Mouse (Mus musculus) inflammation-experienced regulatory T-cells, adult 6 months (primary cell): Measurements from ENCODE around the gene Fam25c. TPM values are rescaled to one million over a fixed set of nuclear protein-coding genes. Genes with fewer than 3 reads are reported as not detected.
"Not testable (repeated sequence)": the region's sequence is repeated elsewhere in the genome, so short reads cannot be mapped to it uniquely, and the experiment has no call there.

Source experiments
- ATAC-seq: one replicate; pipeline ENCODE4 v1.8.0; 2017
- polyA plus RNA-seq, 3 experiments: library from polyadenylated mRNA; unstranded; fragments of 100-300 nt; shearing (Covaris generic); gene quantifications; one replicate each; pipeline ENCODE4 v1.2.1; 2017

The Fam25c gene
- polyA plus RNA-seq: not detected

DNA sequence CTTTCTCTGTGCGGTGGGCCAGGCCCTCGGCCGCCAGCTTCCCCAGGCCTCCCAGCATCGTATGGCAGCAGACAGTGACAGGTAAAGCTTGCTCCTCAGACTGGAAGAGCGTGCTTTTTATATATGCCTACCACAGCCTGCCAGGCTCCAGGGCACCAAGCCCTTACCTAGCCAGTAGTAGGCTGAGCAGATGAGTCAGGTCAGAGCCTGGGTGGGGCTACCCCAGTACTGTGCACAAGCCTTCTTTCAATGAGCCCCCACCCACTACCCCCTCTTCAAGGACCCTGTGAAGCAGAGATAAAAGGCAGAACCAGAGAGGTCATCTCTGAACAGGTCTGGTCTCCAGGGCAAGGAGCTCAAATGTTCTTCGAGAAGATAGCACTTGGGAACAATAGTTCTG, at the start of gene Fam25c:
TSS of gene Fam25c (minus strand) at position 133 of the 400 bp plus-strand sequence.
- ATAC-seq: no peak

DNA sequence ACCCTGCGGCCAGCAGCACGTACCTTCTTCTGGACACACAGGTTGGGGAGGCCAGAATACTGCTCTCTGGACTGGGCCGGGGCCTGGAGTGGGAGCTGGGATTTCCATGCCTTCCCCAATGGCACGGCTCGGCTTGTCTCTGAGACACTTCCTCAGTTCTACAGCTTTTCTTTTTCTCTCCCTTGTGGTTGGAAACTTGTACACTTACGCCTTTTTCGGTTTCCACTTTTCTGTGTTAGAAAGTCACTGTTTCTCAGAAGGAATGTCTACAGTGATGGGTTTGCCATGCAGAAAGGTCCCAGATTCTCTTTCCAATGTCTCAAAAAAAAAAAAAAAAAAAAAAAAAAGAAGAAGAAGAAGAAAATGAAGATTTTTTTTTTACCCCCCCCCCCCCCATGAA, 48.2 kb upstream of the Fam25c start:
- no peak for ATAC-seq

DNA sequence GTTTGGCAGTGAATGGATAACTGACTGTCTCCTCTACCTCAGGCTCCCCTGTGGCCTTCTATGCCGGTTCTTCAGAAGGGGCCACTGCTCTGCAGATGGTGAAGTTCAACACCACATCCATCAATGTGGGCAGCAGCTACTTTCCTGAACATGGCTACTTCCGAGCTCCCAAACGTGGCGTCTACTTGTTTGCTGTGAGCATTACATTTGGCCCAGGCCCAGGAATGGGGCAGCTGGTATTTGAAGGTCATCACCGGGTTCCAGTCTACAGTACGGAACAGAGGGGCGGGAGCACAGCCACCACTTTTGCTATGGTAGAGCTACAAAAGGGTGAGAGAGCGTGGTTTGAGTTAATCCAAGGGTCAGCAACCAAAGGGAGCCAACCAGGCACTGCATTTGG, 47.6 kb upstream of the Fam25c start:
- ATAC-seq: no peak

DNA sequence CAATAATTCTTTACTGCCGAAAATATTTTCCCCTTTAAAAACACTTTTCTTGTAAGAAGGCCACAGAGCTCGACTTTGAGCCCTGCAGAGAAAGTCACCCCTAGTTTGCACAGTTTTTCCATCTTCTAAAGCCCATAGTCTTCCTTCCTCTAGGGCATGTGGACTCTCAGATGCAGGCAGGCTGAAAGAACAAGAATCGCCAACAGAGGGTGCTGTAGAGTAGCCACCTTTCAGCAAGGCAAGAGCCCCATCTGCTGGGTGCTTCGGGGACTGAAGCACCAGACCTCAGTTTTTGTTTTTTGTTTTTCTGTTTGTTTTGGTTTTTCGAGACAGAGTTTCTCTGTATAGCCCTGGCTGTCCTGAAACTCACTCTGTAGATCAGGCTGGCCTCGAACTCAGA, 45.9 kb upstream of the Fam25c start:
- ATAC-seq: peak; percentile 89

DNA sequence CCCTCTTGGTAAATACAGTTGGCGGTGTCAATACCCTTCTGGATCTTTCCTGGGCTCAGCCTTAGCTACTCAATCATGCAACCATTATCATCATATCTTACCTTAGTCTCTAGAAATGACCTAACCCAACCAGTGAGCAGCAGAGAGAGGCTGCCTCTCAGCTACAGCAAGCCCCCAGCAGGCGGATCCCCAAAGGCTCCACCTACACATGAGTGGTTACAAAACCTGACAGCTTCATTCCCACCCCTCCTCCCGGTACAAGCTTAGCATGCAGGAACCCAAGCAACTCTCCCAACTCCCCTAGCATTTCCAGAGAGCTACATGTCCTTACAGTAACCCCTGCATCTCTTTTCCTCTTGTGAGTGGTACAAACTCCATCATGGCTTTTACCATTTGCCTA, 44.8 kb upstream of the Fam25c start:
- ATAC-seq: no peak

DNA sequence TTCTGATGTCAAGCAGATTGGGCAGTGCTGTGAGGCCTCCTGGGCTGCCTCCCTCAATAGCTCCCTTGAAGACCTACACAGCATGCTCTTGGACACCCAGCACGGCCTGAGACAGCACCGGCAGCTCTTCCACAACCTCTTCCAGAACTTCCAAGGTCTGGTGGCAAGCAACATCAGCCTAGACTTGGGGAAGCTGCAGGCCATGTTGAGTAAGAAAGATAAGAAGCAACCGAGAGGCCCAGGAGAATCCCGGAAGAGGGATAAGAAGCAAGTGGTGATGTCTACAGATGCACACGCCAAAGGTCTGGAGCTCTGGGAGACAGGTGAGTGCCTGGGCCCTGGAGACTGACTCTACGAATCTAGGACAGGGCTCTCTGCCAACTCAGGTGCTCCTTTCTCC, 44.1 kb upstream of the Fam25c start:
- no peak for ATAC-seq

DNA sequence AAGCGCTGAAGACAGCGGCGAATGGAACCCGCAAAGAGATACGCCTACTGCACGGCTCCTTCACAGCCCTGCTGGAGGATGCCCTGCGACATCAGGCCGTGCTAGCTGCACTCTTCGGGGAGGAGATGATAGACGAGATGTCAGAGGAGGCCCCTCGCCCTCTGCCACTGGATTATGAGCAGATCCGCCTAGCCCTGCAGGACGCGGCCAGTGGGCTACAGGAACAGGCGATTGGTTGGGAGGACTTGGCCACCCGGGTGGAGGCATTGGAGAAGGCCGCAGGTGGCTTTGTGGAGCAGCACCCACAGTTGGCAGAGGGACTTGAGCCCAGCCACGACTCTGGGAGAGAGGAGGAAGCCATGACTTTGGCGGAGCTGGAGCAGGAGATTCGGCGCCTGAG, 43.7 kb upstream of the Fam25c start:
- ATAC-seq: no peak

DNA sequence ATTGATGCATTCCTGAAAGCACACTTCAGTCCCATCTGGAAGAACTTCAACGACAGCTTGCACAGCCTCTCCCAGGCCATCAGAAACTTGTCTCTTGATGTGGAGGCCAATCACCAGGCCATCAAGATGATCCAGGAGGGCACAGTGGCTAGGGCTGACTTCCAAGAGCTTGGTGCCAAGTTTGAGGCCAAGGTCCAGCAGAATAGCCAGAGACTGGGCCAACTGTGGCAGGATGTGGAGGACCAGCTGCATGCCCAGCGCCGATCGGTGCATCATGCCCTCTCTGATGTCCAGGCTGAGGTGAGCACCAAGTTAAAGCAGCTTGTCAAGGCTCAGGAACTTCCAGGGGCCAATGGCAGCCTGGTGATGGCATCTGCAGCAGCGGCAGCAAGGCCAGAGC, 42.6 kb upstream of the Fam25c start:
- ATAC-seq: no peak

DNA sequence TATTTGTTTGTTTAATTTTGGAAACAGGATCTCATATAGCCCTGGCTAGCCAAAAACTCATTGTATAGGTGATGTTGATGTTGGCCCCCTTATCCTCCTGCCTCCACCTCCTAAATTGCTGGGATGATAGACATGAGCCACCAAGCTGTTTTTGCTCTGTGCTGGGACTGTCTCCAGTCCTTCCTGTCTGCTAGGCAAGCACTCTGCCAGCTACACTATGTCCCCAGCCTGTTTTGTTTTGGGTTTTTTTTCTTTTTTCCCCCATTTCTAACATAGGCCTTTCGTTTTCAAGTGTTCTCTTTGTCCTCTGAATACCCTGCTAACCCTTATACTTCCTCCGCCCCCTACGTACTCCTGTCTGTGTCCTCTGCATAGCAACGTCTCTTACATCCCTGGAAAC, 38.1 kb upstream of the Fam25c start:
- no peak for ATAC-seq

DNA sequence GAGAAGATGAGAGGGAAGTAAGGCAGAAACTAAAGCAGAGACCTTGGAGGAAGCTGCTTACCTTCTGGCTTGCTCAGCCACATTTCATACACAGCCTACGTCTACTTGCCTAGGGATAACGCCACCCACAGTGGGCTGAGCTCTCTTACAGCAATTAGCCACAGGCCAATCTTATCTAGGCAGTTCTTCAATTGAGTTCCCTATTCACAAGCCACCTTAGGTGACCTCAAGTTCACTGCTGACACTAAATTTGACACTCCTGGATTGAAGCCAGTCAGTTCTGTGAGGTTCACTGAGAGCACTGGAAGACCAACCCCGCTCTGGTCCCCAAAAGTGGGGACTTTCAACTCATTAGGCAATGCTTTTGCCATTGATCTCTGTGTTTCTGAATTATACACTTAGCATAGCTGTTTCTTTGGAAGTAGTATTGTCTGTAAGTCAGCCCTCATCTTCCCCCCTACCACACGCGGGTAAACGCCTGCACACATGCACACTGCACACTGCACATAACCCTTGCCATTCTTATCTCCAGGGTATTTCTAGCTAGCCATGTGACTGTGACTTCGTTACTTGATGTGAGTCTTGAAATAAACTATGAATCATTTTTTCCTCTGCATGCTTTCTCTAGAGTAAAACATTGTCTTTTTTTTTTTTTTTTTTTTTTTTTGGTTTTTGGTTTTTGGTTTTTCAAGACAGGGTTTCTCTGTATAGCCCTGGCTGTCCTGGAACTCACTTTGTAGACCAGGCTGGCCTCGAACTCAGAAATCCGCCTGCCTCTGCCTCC, 27.9 kb upstream of the Fam25c start:
- no peak for ATAC-seq

DNA sequence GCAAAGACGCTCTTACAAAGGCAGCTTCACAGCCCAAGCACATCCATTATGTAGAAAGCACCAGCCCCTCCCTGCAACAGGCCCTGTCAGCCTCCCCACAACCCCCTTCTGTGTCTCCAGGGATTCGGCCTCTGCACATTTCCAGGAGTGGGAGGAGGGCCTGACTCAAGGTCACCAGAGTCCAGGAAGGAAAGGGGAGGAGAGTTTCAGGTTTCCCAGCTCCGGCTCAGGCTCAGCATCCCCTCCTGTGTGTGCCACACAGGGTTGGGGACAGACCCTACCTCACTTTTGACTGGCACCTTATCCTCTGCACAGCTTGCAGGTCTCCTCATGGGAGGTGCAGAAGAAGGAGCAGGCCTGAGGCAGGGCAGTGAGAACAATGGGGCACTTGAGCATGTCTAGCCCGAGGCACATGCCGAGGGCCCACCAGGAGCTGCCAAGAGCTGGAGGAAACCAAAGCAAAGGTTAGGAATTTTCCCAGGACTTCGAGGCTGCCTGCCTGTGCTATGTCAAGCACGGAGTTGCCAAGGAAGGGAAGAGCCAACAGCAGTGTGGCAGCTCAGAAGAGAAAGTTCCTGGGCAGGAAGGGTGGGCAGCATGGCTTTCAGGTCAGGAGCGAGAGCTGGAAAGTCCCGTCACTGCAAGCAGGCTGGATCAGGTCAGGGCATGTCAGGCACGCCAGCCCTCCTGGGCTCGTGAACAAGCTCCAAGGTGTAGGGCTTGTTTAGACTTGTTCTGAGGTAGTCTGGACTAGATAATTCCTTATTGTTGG, 23.5 kb upstream of the Fam25c start:
- ATAC-seq: no peak

DNA sequence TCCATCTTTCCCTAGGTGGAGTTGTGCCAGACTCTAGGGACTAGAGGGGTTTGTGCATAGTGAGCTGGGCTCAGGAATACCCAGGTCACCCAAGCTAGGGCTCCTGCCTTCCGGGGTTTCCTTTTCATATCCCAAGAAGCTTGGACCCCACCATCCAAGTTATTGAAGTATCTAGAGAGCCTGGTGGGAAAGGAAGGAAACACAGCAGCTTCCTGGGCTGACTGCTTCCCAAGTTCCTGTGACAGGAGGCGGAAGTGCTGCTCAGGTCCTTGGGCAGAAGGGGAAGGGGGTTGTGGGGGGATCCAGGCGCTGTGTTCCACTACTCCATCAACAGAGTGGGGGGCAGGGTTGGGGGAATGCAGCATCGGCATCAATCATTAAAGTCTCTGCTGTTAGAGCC, 21.9 kb upstream of the Fam25c start:
- ATAC-seq: no peak

DNA sequence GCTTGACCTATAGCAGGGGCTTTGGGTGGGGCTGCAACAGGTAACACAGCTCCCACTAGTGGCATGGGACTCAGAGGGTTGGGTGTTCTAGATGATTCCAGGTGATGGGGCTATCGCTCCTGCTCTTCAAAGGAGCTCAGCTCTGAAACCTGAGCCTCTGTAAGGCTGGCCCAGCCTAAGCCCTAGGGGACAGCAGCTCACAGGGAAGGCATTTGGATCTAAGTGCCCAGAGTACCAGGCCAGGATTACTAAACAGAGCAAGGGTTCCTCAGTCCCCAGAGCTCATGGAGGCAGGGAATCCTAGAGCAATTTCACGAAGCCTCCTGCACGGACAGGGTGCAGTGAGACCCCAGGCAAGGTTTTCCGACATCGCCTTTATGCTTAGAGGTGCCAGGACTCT, 20.7 kb upstream of the Fam25c start:
- no peak for ATAC-seq

DNA sequence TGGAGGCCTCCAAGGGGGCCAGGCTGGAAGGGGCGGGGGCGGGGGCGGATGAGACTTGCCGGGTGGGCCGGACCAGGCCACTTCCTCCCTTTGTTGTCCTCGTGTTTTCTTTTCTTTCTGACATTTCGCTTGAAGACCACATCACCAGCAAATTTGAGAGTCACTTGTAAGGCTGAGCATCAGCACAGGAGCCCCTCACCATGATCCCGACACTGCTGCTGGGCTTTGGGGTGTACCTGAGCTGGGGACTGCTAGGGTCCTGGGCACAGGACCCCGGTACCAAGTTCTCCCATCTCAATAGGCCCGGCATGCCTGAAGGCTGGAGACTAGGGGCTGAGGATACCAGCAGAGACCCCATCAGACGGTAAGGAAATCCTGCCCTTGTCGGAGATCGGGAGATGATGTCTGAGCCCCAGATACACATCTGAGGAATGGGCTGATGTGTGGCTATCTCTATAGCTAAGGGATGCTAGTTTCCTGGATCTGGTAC, 20.2 kb upstream of the Fam25c start, which contains the start of gene Mmrn2:
TSS of gene Mmrn2 (plus strand) at position 51 of the 490 bp plus-strand sequence.
- ATAC-seq: no peak

DNA sequence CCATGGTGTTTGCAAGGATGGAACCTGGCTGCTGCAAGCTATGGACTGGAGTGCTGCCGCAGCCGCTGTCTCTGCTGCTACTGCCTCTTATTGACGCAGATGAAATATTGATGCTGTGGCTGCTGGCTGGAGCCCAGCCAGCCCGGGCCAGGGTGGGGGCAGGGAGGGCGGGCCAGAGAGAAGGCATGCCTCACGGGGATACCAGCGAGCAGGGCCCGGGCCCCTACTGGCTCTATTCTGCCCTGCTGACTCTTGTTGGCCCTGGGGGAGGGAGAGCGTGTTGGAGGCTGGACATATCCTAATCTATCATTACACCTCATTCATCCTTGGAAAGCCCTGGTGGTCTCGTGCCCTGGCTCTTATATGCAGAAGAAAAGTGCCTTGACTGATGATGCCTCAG, 19.3 kb upstream of the Fam25c start, which contains the start of gene Sncg:
TSS of gene Sncg (minus strand) at position 213 of the 400 bp plus-strand sequence.
- no peak for ATAC-seq

DNA sequence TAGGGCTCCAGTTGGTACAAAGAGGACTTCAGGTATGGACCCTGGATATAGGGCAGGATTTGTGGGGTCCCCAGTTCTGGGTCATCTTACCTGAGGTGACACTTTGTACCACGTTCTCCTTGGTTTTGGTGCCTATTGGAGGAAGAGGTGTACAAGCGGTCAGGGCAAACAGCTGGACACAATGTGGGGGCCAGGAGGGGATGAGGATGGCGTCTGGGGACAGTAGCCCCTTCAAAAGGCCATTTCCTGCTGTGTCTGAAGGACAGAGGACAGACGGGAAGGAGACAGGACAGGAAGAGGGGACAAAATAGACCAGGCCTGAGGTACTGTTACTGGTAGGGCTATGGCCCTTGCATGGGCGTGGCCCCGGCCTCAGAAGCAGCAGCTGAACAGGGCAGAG, 18.3 kb upstream of the Fam25c start:
- ATAC-seq: no peak

DNA sequence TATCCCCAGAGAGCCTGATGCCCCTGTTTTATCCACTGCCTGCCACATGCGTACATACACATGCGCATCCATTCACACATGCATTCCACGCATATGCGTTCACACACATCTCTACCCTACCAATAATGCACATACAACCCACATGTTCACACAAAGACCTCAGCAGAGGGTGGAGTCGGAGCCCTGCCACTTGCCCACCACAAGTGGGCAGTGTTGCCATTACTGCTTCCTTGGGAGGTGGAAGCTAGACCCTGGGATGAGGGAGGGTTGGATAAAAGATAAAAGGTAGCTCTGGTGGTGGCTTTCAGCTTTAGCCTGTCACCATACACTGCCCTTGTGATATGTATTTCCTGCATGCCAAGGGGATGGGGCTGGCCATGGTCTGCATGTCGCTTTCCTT, 17.4 kb upstream of the Fam25c start:
- no peak for ATAC-seq

DNA sequence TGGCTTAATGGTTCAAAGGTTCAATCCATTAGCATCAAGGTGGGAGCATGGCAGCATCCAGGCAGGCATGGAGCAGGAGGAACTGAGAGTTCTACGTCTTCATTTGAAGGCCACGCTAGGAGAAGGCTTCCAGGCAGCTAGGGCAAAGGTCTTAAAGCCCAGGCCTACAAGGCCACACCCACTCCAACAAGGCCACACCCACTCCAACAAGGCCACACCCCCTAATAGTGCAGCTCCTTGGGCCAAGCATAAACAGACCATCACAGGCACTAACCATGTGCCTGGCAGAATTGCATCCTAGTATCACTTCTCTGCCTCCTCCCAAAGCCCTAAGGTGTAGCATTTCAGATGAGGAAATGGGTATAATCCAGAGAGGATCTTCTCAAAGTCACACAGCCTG, 16.5 kb upstream of the Fam25c start:
- ATAC-seq: no peak

DNA sequence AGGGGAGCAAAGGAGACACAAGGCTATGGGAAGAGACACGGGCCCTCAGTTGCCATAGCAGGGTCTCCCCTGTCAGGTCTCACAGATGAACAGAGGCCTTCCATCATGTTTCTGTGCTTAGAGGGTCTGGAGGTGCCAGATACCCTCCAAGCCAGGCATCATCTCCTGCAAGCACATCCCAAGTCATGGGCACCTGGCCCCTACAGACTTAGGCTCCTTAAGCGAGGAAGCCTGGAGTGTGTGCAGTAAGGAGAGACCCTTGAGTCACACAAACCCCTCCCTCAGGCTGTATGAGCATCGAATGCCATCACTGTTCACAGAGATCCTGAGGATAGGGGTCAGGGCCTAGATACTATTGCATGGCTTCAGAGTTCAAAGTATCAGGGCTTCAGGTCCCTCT, 15.7 kb upstream of the Fam25c start:
- no peak for ATAC-seq

DNA sequence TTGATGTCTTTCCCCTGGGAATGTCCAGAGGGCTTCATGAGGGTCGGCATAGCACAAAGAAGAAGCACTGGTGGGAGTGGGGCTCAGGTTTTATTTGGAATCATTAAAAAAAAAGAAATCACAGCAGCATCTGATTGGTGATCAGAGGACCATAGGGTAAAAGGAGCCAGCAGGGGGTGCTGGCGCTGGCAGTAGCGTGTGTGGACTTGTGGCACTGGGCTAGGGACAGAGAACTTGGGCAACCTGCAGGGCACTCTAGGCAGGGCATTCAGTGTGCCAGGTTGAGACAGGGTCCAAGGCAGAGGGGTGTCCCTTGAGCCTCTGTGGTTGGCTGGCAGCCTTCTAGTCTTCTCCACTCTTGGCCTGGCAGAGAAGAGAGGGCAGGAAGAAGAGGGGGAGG, 15.0 kb upstream of the Fam25c start:
- ATAC-seq: no peak

DNA sequence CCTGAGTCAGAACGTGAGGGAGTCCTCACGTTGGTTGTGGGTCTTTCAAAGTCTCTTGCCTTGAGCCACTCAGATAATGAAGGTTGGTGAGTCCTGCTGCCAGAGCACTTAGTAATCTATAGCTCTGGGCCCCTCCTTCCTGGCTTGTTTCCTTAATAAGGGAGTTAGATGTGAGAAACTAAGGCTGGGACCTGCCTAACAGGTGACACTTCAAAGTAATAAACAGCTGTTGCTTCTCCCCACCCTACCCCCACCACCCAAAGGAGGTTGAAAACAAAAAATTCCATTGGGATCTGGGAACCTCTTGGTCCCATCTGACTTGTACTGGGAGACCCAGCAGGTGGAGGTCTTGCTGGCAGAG, 9.9 kb upstream of the Fam25c start:
- ATAC-seq: no peak

DNA sequence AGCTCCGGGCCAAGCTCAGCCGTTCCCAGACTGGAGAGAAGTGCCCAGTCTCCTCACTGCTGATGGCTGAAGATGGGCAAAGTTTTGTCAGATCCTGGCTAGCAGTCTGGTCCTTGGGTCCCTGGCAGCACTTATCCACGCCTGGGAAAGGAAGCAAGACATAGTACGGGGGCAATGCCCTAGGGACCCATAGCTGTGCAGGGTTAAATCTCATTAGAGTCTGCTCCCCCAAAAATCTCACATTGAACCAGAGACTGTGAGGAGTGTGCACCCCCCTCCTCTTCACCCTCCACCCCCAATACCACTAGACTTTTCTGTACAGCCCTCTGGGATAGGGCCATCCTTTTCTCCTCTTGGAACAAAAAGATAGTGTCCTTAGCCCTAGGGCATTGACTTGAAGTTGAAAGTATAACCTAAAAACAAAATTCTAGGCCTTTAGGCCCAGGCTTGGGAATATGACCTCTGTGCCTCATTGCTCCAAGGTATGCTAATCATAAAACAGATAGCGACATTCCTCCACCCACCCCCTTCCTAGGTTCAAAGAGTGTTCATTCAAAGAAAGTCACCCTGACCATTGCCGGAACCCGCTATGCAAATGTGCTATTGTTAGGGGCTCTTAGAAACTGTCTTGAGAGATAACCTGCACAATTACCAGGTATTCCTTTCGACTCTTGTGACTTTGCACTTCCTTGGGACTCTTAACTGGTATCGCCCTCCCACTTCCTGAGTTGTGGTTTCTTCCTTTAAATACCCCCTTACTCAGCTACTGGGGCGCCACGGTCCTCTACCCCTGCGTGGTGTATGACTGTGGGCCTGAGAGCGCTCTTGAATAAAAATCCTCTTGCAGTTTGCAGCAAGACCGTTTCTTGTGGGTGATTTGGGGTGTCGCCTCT, 9.3 kb upstream of the Fam25c start:
- ATAC-seq: not testable (repeated sequence)
